Mouse (Mus musculus): ENCODE measurements around the gene Gm28374. TPM values are rescaled to one million over a fixed set of nuclear protein-coding genes. Genes with fewer than 3 reads are reported as not detected.

Gene Gm28374
- polyA plus RNA-seq (2012; rRNA removed) = 0.17 and 0.19 TPM in 2 replicates

DNA sequence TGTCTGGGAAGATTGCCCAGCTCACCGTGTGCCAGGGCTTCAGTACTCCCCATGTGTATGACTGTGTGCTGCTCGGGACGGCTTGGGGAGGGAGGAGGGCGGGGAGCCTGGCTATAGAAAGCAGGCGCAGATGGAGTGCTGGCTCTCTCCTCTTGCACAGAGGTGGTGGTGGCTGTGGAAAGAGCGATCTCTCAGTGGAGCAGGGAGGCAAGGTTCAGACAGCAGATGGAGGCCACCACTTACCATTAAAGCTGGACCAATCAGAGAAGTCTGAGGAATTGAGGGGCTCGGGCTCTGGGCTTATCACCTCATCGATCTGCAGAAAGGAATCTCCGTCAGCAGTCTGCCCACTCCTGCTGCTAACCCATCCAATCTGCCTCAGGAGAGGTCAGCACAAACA lies at the start of gene Gm28374:
Gene Gm28374 (minus strand): TSS at position 101 of the 400 bp plus-strand sequence.

GRCm38 (mm10) chr19:6127760-6128341 lies 45.8 kb upstream of the Gm28374 start, which contains the start of gene Snx15:
TSS of gene Snx15 (minus strand) at chr19:6128304.

GRCm38 (mm10) chr19:6117986-6118676 lies 36.1 kb upstream of the Gm28374 start, which contains the start of gene Sac3d1:
TSS of gene Sac3d1 (minus strand) at chr19:6118650.

DNA sequence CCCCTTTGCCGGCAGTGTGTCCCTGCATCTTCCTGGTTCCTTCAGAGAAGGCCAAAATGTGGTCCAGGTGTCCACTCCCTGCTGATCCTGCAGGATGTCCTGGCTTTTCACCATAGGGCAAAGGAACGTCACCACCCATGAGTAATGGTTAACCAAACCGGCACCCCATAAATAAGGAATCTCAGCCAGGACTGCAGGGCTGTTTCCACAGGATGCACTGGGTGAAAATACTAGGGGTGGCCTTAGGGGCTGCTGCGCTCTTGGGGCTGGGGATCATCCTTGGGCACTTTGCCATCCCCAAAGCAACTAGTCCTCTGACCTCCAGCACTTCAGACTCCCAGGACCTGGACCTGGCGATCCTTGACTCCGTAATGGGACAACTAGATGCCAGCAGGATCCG lies 23.5 kb upstream of the Gm28374 start, which contains the start of gene Naaladl1:
Gene Naaladl1 (plus strand): TSS at position 197 of the 400 bp plus-strand sequence.

GRCm38 (mm10) chr19:6094119-6094518 lies 12.1 kb upstream of the Gm28374 start, which contains the start of gene AC131692.1:
TSS of gene AC131692.1 (plus strand) at chr19:6094419.

DNA sequence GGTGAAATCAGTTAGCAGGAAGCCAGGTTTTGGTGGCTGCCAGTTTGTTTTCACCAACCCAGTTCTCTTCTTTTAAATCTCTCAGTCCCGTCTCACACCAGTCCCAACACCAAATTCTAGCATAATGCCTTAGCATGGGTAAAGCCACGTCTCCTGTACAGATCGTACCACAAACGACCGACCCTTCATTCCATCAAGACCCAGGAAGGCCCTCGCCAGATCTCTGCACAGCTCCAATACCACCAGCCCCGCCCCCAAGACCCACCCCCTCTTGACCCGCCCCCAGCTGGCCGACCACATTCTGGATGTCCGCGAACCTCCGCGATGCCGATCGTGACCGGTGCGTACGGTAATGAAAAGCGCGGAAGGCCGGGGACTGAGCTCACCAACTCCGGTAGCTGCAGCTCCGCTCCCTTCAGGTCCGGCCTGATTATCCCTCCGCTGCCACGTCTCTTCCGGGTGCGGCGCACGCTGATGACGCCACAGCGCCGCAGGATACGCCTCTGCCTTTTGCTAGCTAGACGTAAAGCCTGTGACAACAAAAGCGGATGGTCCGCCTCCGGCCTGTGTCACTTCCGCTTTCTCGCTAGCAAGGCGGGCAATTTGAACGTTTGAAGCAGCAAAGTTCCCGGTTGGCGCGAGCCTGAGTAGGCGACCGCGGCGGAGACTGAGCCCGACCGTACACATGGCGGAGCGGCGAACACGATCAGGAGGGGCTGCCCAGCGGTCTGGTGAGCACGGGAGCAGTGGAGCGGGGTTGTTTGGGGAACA lies 2.6 kb upstream of the Gm28374 start, which contains the start of the genes Zfpl1 and Cdca5:
Gene Zfpl1 (minus strand): TSS at position 479 of the 771 bp plus-strand sequence.
Gene Cdca5 (plus strand): TSS at position 506 of the 771 bp plus-strand sequence.

DNA sequence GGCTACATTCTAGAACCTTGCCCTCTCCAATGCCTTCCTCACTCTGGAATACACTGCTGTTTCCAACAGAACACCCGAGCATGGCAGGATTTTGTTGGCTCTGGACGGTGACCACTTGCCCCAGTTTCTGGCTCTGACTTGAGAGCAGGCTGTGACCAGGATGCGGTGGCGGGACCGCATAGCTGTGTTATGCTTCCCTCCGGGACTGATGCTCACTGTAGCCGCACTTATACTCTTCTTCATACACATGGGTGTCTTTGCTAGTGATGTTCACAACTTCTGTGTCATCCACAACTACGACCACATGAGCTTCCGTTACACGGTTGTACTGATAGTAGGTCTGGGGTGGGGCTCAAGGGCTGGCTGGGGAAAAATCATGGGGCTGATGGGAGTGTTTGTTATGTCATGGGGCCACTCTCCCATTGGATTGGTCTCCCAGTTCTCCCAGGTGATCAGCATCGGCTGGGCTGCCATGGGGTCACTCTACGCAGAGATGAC lies 2.0 kb downstream of the Gm28374 start, which contains the start of gene Tmem262:
Gene Tmem262 (plus strand): TSS at position 51 of the 498 bp plus-strand sequence.

DNA sequence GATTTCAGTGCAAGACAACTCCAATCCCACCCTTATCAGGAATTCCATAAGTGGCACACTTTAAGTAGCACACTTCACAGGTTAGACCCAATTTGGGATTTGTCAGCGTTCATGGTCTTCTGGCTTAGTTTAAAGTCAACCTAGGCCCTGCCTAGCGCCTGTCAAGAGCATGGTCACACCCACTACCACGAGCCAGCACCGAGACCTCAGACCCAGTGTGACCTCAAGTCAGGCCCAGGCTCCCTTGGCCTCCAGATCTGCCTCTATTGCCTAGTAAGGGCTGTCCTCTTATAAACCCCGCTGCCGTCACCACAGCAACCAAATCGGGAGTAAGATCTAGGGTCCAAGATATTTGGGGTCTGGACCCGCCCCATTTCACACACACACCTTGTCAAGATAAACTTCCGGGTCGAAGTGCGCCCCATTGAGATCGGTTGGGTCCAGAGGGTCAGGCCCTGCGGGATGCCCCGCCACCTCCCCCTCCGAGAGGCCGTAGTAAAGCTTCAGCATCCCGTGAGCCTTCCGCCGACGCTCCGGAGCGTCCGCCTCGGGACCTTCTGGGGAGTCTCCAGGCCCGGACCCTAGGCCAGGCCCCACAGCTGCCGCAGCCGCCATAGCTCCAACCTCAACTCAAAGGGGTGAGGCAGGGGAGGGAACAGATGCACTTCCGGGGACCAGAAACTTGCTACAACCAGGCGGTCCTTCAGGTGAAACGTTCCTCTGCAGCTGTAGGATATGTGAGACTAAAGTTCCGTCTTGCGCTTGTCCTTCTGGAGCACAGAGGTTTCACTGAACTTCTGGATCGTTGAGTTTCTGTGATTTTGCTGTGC lies 5.3 kb downstream of the Gm28374 start, which contains the start of gene Vps51:
Gene Vps51 (minus strand): TSS at position 668 of the 830 bp plus-strand sequence.

DNA sequence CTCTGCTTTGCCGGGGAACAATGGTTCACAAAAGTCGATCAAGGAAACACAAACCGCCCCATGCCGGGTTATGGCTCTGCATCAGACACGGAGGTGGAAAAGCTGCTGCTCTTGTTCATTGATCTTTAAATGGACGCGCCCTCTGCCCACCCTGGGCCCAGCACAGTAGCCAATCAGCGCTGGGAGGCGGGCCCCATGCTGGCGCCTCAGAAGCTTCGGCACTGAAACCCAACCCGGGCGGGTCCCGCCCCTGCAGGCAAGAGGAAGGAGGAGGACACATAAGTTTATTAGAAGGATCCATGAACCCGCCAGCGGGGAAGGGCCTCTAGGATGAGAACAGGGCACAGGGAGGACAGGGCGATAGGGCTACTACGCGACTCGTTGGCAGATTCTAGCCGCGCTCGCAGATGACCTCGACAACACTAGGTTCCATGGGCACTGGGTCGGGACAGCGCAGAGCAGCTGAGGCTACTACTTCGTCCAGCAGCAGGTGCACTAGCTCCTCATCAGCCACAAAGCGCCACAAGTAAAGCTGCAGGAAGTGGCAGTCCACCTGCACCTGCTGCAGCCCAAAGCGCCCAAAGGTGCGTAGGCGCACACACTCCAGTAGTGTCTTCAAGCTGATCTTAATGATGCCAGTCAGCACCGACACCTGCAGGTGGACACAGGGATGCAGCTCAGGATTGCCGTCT lies 14.2 kb downstream of the Gm28374 start, which contains the start of gene Tm7sf2:
Gene Tm7sf2 (minus strand): TSS at position 650 of the 692 bp plus-strand sequence.

GRCm38 (mm10) chr19:6061021-6061533 lies 21.0 kb downstream of the Gm28374 start, which contains the start of gene Znhit2:
TSS of gene Znhit2 (plus strand) at chr19:6061192.

GRCm38 (mm10) chr19:6057313-6058096 lies 24.6 kb downstream of the Gm28374 start, which contains the start of the genes Mrpl49 and Fau:
TSS of gene Mrpl49 (minus strand) at chr19:6057785.
TSS of gene Fau (plus strand) at chr19:6057844.

DNA sequence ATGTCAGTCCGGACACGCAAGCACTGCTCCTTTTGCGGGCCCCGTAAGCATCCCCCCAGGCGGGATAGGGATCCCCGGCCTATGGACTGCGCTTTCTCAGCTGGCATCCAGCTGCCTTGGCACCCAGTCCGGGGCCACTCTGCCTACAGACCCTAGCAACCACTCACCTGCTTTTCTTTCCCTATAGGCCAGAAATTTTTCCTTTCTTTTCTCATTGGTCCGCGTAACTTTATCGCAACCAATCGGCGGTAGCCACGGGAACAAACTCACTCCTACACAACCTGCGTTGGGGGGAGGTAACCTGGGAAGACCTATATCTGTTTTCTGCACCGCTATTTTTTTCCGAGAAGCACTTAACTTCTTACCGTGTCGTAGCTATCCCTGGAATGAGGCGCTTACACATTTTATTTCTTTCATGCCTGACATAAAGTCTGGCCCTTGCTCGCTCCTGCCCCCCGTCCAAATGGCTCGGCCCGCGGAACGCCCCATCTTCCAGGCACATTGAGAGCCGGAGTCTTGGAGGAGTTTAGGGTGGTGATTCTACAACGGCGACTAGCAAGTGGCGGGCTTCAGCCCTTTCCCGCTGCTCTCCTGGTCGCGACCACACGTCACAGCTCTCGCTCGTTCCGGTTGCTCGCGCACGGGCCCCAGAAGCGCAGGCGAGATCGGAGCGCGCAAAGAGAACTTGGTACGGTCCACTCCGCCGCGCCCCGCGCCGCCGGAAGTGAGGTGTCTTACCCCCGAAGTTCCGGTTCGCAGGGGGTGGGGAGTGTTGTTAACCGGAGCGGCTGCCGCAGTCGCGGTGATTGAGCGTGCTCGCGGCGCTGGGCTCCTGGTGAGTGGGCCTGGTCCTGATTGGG lies 35.5 kb downstream of the Gm28374 start, which contains the start of gene Syvn1:
Gene Syvn1 (plus strand): TSS at position 283 of the 860 bp plus-strand sequence.

Other genes starting within 250 kb of the Gm28374 start
- gene Frmd8, start 207.0 kb downstream of the Gm28374 start, polyA plus RNA-seq (2012; rRNA removed) = 5.5 and 7.0 TPM in 2 replicates
- 5.2 and 7.1 TPM in 2 replicates for gene Slc25a45, start 204.4 kb downstream of the Gm28374 start, polyA plus RNA-seq (2012; rRNA removed)
- gene Tigd3, start 188.1 kb downstream of the Gm28374 start, polyA plus RNA-seq (2012; rRNA removed) = 2.2 and 2.7 TPM in 2 replicates
- 31.1 and 35.5 TPM in 2 replicates for gene Dpf2, start 169.2 kb downstream of the Gm28374 start, polyA plus RNA-seq (2012; rRNA removed)
- gene Cdc42ep2, start 157.4 kb downstream of the Gm28374 start, polyA plus RNA-seq (2012; rRNA removed) = 2.2 and 2.3 TPM in 2 replicates
- 55.8 and 62.7 TPM in 2 replicates for gene Pola2, start 118.1 kb downstream of the Gm28374 start, polyA plus RNA-seq (2012; rRNA removed)
- not detected in 2 replicates for gene Slc22a20, start 96.1 kb downstream of the Gm28374 start, polyA plus RNA-seq (2012; rRNA removed)
- gene Capn1, start 66.4 kb downstream of the Gm28374 start, polyA plus RNA-seq (2012; rRNA removed) = 24.8 and 29.9 TPM in 2 replicates
- 8.8 and 11.9 TPM in 2 replicates for gene Syvn1, start 35.7 kb downstream of the Gm28374 start, polyA plus RNA-seq (2012; rRNA removed)
- 28.3 and 34.1 TPM in 2 replicates for gene Mrpl49, start 24.5 kb downstream of the Gm28374 start, polyA plus RNA-seq (2012; rRNA removed)
- 961 and 1,008 TPM in 2 replicates for gene Fau, start 24.4 kb downstream of the Gm28374 start, polyA plus RNA-seq (2012; rRNA removed)
- 13.5 and 15.6 TPM in 2 replicates for gene Znhit2, start 21.1 kb downstream of the Gm28374 start, polyA plus RNA-seq (2012; rRNA removed)
- 29.2 and 36.4 TPM in 2 replicates for gene Tm7sf2, start 13.9 kb downstream of the Gm28374 start, polyA plus RNA-seq (2012; rRNA removed)
- gene Vps51, start 5.0 kb downstream of the Gm28374 start, polyA plus RNA-seq (2012; rRNA removed) = 20.8 and 25.0 TPM in 2 replicates
- gene Tmem262, start 2.2 kb downstream of the Gm28374 start, polyA plus RNA-seq (2012; rRNA removed) = 0.06 TPM in 1 of 2 replicates, not detected in the other
- 17.3 and 21.2 TPM in 2 replicates for gene Zfpl1, start 2.7 kb upstream of the Gm28374 start, polyA plus RNA-seq (2012; rRNA removed)
- 22.5 and 26.6 TPM in 2 replicates for gene Cdca5, start 2.7 kb upstream of the Gm28374 start, polyA plus RNA-seq (2012; rRNA removed)
- gene AC131692.1, start 12.2 kb upstream of the Gm28374 start, polyA plus RNA-seq (2012; rRNA removed) = 0.50 and 0.53 TPM in 2 replicates
- 4.2 and 4.4 TPM in 2 replicates for gene Naaladl1, start 23.5 kb upstream of the Gm28374 start, polyA plus RNA-seq (2012; rRNA removed)
- gene Sac3d1, start 36.4 kb upstream of the Gm28374 start, polyA plus RNA-seq (2012; rRNA removed) = 15.7 and 17.5 TPM in 2 replicates
- gene Snx15, start 46.0 kb upstream of the Gm28374 start, polyA plus RNA-seq (2012; rRNA removed) = 37.2 and 41.0 TPM in 2 replicates
- gene Batf2, start 58.7 kb upstream of the Gm28374 start, polyA plus RNA-seq (2012; rRNA removed) = 0.27 and 0.37 TPM in 2 replicates
- gene Arl2, start 59.3 kb upstream of the Gm28374 start, polyA plus RNA-seq (2012; rRNA removed) = 22.1 and 23.4 TPM in 2 replicates
- gene Majin, start 102.1 kb upstream of the Gm28374 start, polyA plus RNA-seq (2012; rRNA removed) = not detected in 2 replicates
- 0.07 and 0.08 TPM in 2 replicates for gene Gpha2, start 144.1 kb upstream of the Gm28374 start, polyA plus RNA-seq (2012; rRNA removed)
- gene Ppp2r5b, start 153.6 kb upstream of the Gm28374 start, polyA plus RNA-seq (2012; rRNA removed) = 2.7 and 2.8 TPM in 2 replicates
- 4.1 and 5.0 TPM in 2 replicates for gene Atg2a, start 159.4 kb upstream of the Gm28374 start, polyA plus RNA-seq (2012; rRNA removed)
- 64.9 and 71.3 TPM in 2 replicates for gene Ehd1, start 194.5 kb upstream of the Gm28374 start, polyA plus RNA-seq (2012; rRNA removed)
- 2.0 TPM in 2 replicates for gene Cdc42bpg, start 224.2 kb upstream of the Gm28374 start, polyA plus RNA-seq (2012; rRNA removed)

Measured in liver, embryonic 14 days (tissue).